Mouse (Mus musculus) left cerebral cortex, postnatal 4 days (tissue): ENCODE data around the gene Gstt3. TPM values are rescaled to one million over a fixed set of nuclear protein-coding genes. Genes with fewer than 3 reads are reported as not detected.
A peak's percentile ranks its signal among the peaks of the same experiment; 100 is the strongest.
"Not testable (repeated sequence)": the region's sequence is repeated elsewhere in the genome, so short reads cannot be mapped to it uniquely, and the experiment has no call there.

ENCODE experiments used
- DNase-seq: peaks from one replicate; pipeline ENCODE4 v3.0.0-alpha.2; 2022
- intact Hi-C: fragments of 180-260 bp; cut with DNase I; formaldehyde crosslinking; loops from one replicate; pipeline ENCODE4 v1.15.1; 2025
- total RNA-seq, 2 experiments: library from RNA; stranded (reverse); gene quantifications; 2 replicates each; pipeline ENCODE4 v1.2.3; 2021

Gene Gstt3
- total RNA-seq, 2 experiments from 2014 or later, result 0.60 to 0.70 TPM

GRCm38 (mm10) chr10:75785442-75785841, 4.2 kb upstream of the Gstt3 start:
- intact Hi-C loops, result no loop called here
- no peak for DNase-seq

- intact Hi-C loops, result loop anchor here (10.0 kb wide), 1 partner anchor 55 kb away; the partner anchor contains the start of gene Gstt2
- no peak for DNase-seq
Measured at GRCm38 (mm10) chr10:75779206-75780174, 1.7 kb downstream of the Gstt3 start.

GRCm38 (mm10) chr10:75777885-75778284, 3.3 kb downstream of the Gstt3 start:
- DNase-seq, result no peak
- intact Hi-C loops, result loop anchor here (10.0 kb wide), 1 partner anchor 57 kb away; the partner anchor contains the start of gene Gstt2

- DNase-seq, result no peak
Measured at GRCm38 (mm10) chr10:75776562-75776961, 4.7 kb downstream of the Gstt3 start.

GRCm38 (mm10) chr10:75774587-75774986, 6.6 kb downstream of the Gstt3 start:
- intact Hi-C loops, result loop anchor here (10.0 kb wide), 1 partner anchor 60 kb away; the partner anchor contains the start of gene Gstt2
- no peak for DNase-seq

More at GRCm38 (mm10) chr10:75776562-75776961, 4.7 kb downstream of the Gstt3 start:
- intact Hi-C loops, result loop anchor here (10.0 kb wide), 1 partner anchor 58 kb away; the partner anchor contains the start of gene Gstt2

- intact Hi-C loops, result loop anchor here (10.0 kb wide), 1 partner anchor 61 kb away; the partner anchor contains the start of gene Gstt2
- DNase-seq, result no peak
Measured at GRCm38 (mm10) chr10:75774102-75774501, 7.1 kb downstream of the Gstt3 start.

GRCm38 (mm10) chr10:75772795-75773664, 8.2 kb downstream of the Gstt3 start, which contains the start of gene Ddt:
Ddt (minus strand) TSS chr10:75773414.
- intact Hi-C loops, result loop anchor here (10.0 kb wide), 1 partner anchor 62 kb away; the partner anchor contains the start of gene Gstt2
- peak; percentile 90 for DNase-seq

GRCm38 (mm10) chr10:75767756-75768155, 13.5 kb downstream of the Gstt3 start:
- intact Hi-C loops, DNase-seq: not testable (repeated sequence)

- DNase-seq, result no peak
- intact Hi-C loops, result no loop called here
Measured at GRCm38 (mm10) chr10:75766856-75767255, 14.4 kb downstream of the Gstt3 start.

- intact Hi-C loops, result no loop called here
- DNase-seq, result peak; percentile 77
Measured at GRCm38 (mm10) chr10:75764519-75765473, 16.4 kb downstream of the Gstt3 start.

- peak; percentile 98 for DNase-seq
- intact Hi-C loops, result no loop called here
Measured at GRCm38 (mm10) chr10:75763682-75764518, 17.3 kb downstream of the Gstt3 start, which contains the start of gene Cabin1. Cabin1 (minus strand) TSS chr10:75764341.

GRCm38 (mm10) chr10:75762413-75762812, 18.8 kb downstream of the Gstt3 start:
- intact Hi-C loops, result no loop called here
- no peak for DNase-seq

- intact Hi-C loops, result no loop called here
- no peak for DNase-seq
Measured at GRCm38 (mm10) chr10:75760311-75760710, 20.9 kb downstream of the Gstt3 start.

GRCm38 (mm10) chr10:75756719-75757118, 24.5 kb downstream of the Gstt3 start:
- intact Hi-C loops, result no loop called here
- no peak for DNase-seq

GRCm38 (mm10) chr10:75744017-75744416, 37.2 kb downstream of the Gstt3 start:
- intact Hi-C loops, result loop anchor here (5.0 kb wide), 1 partner anchor 108 kb away; no protein-coding TSS in a partner anchor
- peak; percentile 84 for DNase-seq

GRCm38 (mm10) chr10:75743369-75743768, 37.8 kb downstream of the Gstt3 start:
- intact Hi-C loops, result loop anchor here (5.0 kb wide), 1 partner anchor 109 kb away; no protein-coding TSS in a partner anchor

GRCm38 (mm10) chr10:75740866-75741265, 40.3 kb downstream of the Gstt3 start:
- DNase-seq, result no peak
- intact Hi-C loops, result loop anchor here (5.0 kb wide), 1 partner anchor 111 kb away; no protein-coding TSS in a partner anchor

More at GRCm38 (mm10) chr10:75743369-75743768, 37.8 kb downstream of the Gstt3 start:
- DNase-seq, result no peak

- DNase-seq, result no peak
- intact Hi-C loops, result no loop called here
Measured at GRCm38 (mm10) chr10:75725449-75725848, 55.8 kb downstream of the Gstt3 start.
